Mouse (Mus musculus): ENCODE measurements at regions not wholly inside any gene's neighbourhood (a gene's known extent, or its start where the extent isn't known, plus 50 kb on each side); places are given as distances from the start of the nearest gene placed in this dataset.

- in situ Hi-C loops (cut with MboI, MseI): no loop called here
Observed at GRCm38 (mm10) chr15:51392449-51393405, 2492.0 kb upstream of the Gm7489 start.

GRCm38 (mm10) chr15:51395961-51396360 lies 2488.7 kb upstream of the Gm7489 start:
- in situ Hi-C loops (cut with MboI, MseI): no loop called here

GRCm38 (mm10) chr15:51403581-51403980 lies 2481.1 kb upstream of the Gm7489 start:
- in situ Hi-C loops (cut with MboI, MseI): loop anchor here (10.0 kb wide), 1 partner anchor 1791 kb away; no protein-coding TSS in a partner anchor

- in situ Hi-C loops (cut with MboI, MseI): loop anchor here (10.0 kb wide), 1 partner anchor 1785 kb away; no protein-coding TSS in a partner anchor
Observed at GRCm38 (mm10) chr15:51409791-51410308, 2474.9 kb upstream of the Gm7489 start.

GRCm38 (mm10) chr15:51411966-51412365 lies 2472.7 kb upstream of the Gm7489 start:
- in situ Hi-C loops (cut with MboI, MseI): no loop called here

- in situ Hi-C loops (cut with MboI, MseI): no loop called here
Observed at GRCm38 (mm10) chr15:51442606-51443005, 2442.1 kb upstream of the Gm7489 start.

- in situ Hi-C loops (cut with MboI, MseI): no loop called here
Observed at GRCm38 (mm10) chr15:51469895-51470294, 2414.8 kb upstream of the Gm7489 start.

- in situ Hi-C loops (cut with MboI, MseI): no loop called here
Observed at GRCm38 (mm10) chr15:51471143-51471542, 2413.6 kb upstream of the Gm7489 start.

GRCm38 (mm10) chr15:51472049-51472448 lies 2412.7 kb upstream of the Gm7489 start:
- in situ Hi-C loops (cut with MboI, MseI): no loop called here

GRCm38 (mm10) chr15:51481856-51482255 lies 2402.8 kb upstream of the Gm7489 start:
- in situ Hi-C loops (cut with MboI, MseI): no loop called here

GRCm38 (mm10) chr15:51484207-51484606 lies 2400.5 kb upstream of the Gm7489 start:
- in situ Hi-C loops (cut with MboI, MseI): no loop called here

- in situ Hi-C loops (cut with MboI, MseI): no loop called here
Observed at GRCm38 (mm10) chr15:51485554-51485953, 2399.2 kb upstream of the Gm7489 start.

- in situ Hi-C loops (cut with MboI, MseI): no loop called here
Observed at GRCm38 (mm10) chr15:51502058-51502741, 2382.5 kb upstream of the Gm7489 start.

GRCm38 (mm10) chr15:51502742-51503270 lies 2381.9 kb upstream of the Gm7489 start:
- in situ Hi-C loops (cut with MboI, MseI): no loop called here

- in situ Hi-C loops (cut with MboI, MseI): no loop called here
Observed at GRCm38 (mm10) chr15:51503341-51503740, 2381.4 kb upstream of the Gm7489 start.

GRCm38 (mm10) chr15:51504016-51504760 lies 2380.5 kb upstream of the Gm7489 start:
- in situ Hi-C loops (cut with MboI, MseI): no loop called here

GRCm38 (mm10) chr15:51504789-51505188 lies 2379.9 kb upstream of the Gm7489 start:
- in situ Hi-C loops (cut with MboI, MseI): no loop called here

- in situ Hi-C loops (cut with MboI, MseI): no loop called here
Observed at GRCm38 (mm10) chr15:51507126-51507525, 2377.6 kb upstream of the Gm7489 start.

GRCm38 (mm10) chr15:51511319-51511718 lies 2373.4 kb upstream of the Gm7489 start:
- in situ Hi-C loops (cut with MboI, MseI): no loop called here

- in situ Hi-C loops (cut with MboI, MseI): no loop called here
Observed at GRCm38 (mm10) chr15:51536317-51536716, 2348.4 kb upstream of the Gm7489 start.

- in situ Hi-C loops (cut with MboI, MseI): no loop called here
Observed at GRCm38 (mm10) chr15:51551216-51551775, 2333.4 kb upstream of the Gm7489 start.

All from T-helper 1 cell (primary cell).